Mouse (Mus musculus) lung, postnatal 36 days (tissue): ENCODE results near the gene Nemf.

Experiments
- DNase-seq: peaks from one replicate; pipeline ENCODE4 v3.0.0; 2022; ENCODE audit warnings: mixed read lengths

The Nemf gene

GRCm38 (mm10) chr12:69300391-69300790 is 56.6 kb downstream of the Nemf start:
- no peak for DNase-seq

- no peak for DNase-seq
Observed at GRCm38 (mm10) chr12:69299831-69300230, 57.1 kb downstream of the Nemf start.

DNA sequence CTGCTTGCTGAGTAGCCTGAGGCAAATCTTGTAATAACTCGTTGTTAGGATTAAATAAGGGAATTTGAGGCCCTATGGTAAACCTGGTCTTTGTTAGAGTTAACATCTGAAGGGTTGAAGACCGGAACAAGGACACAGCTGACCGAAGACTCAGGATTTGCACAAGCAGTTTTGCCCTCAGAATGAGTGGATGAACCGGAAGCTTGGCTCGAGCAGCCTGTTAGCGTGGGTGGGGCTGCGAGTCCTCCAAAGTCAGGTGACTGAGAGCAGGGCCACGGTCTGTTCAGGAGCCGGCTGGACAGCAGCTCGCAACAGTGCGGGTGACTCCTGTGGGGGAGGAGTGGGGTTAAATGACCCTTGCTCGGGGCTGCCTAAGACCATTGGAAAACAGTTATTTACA is 57.7 kb downstream of the Nemf start:
- peak; percentile 78 for DNase-seq

DNA sequence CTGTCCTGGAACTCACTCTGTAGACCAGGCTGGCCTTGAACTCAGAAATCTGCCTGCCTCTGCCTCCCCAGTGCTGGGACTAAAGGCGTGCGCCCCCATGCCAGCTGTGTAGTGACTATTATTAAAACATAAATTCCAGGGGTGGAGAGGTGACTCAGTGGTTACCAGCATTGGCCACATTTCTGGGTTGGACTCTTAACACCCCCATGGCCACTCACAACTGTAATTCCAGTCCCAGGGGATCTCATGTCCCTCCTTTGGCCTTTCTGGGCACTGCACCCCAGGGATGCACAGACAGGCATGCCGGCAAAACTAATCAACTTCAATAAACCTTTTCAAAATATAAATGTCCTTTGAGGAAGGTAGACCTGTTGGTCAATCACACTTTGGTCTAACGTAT is 58.7 kb downstream of the Nemf start:
- DNase-seq: no peak

- DNase-seq: no peak
Observed at GRCm38 (mm10) chr12:69297411-69298150, 59.4 kb downstream of the Nemf start.

DNA sequence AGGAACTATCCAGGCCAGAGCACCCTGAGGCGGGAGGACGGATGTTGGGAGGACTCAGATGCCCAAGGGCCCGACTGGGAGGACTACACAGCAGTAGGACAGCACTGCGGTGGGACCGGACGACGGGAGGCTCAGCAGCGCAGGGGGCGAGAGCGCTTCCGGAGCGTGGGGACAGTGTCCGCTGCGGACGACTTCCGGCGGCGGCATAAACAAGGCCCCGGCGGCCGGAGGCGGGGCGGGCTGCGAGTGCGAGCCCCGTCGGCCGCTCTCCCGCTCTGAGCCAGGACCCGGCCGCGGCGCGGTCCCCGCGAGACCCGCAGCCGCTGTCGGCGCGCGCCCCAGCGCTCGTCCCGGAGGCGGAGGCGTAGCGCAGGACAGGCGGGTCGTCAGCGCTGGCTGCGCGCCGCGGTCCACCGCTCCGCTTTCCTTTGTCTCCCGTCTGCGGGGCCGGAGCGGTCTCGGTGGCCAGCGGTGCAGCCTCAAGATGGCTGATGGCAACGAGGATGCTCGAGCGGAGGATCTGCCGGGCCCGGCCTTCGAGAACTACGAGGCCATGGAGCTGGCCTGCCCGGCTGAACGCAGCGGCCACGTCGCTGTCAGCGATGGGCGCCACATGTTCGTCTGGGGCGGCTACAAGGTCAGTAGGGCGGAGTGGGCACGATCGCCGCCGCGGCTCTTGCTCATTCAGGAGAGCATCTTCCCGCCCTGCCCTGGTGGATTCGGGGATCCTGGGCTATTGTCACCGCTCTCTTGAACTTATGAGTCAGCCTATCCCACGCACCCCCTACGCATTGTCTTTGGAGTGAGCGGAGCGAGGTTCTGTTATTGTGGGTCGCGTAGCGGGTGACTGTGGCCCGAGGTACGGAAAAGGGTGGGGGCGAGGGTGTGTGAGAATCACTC is 60.2 kb downstream of the Nemf start, which contains the start of gene Klhdc2:
Gene Klhdc2 (plus strand): TSS at position 171 of the 900 bp plus-strand sequence.
- peak; percentile 88 for DNase-seq

DNA sequence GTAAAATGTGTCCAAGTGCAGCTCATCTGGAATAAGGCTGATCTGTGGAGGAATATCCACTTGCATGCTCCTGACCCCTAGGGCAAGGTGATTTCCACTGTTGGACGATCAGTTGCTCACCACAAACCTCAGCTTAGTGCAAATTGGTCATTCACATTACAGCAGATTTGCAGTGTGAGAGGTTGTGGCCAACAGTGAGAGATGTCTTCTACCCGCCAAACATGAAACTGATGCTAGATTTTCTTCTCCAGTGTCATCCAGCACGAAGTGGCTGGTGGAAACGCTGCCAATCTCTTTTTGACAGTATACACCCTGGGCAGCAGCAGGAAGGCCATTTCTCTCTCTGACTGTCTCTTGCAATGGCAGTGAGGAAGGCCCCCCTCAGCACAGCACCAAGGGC is 61.3 kb downstream of the Nemf start:
- no peak for DNase-seq

DNA sequence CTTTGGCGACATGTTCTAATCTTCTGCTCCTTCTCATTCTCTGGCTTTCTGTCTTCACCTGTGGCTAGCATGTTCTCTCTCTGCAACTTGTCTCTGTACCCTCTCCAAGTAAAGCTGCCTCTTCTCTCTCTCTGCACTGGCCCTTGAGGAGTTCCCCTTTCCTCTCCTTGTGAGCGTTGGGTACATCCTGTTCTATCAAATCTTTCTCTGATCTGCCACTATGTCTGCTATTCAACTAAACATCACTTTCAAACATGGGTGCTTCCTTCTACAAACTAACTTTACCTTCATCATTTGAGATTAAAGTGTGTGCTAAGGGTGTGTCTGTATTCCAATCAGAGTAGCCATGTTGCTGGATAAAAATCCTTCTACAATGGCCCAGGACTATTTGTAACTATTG is 62.0 kb downstream of the Nemf start:
- DNase-seq: no peak

- no peak for DNase-seq
Observed at GRCm38 (mm10) chr12:69293815-69294214, 63.1 kb downstream of the Nemf start.

- no peak for DNase-seq
Observed at GRCm38 (mm10) chr12:69292401-69292800, 64.6 kb downstream of the Nemf start.

GRCm38 (mm10) chr12:69288699-69289098 is 68.3 kb downstream of the Nemf start:
- no peak for DNase-seq

- no peak for DNase-seq
Observed at GRCm38 (mm10) chr12:69287535-69287934, 69.4 kb downstream of the Nemf start.

DNA sequence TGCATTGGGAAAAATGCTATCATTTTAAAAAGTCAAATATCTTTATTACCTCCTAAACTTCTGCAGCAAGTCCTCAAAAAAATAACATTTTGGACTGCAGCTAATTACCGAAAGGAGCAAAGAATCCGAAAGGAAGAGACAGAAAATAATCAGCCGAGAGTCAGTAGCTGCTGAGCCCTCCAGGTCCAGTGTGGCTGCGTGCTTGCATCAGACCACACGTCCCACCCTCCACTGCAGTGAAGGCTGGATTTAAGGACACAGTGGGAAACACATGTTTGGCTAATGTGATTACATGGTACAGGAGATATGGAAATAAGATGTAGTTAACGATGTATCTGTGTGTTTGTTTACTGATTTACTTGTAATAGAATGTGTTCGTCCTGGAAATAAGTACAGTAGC is 73.8 kb downstream of the Nemf start:
- DNase-seq: no peak

DNA sequence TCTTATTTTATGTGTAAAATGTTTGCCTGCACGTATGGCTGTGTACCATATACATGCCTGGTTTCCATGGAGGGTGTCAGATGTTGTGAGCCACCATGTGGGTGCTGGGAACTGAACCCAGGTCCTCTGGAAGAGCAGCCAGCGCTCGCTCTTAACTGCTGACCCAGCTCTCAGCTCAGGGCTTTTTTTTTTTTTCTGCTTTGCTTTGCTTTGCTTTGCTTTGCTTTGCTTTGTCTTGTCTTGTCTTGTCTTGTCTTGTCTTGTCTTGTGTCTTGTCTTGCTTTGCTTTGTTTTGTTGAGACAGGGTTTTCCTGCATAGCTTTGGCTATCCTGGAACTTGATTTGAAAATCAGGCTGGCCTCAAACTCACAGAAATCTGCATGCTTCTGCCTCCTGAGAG is 76.0 kb downstream of the Nemf start:
- DNase-seq: no peak

- DNase-seq: no peak
Observed at GRCm38 (mm10) chr12:69279931-69280469, 77.0 kb downstream of the Nemf start.

GRCm38 (mm10) chr12:69268956-69269355 is 88.0 kb downstream of the Nemf start:
- no peak for DNase-seq

- DNase-seq: no peak
Observed at GRCm38 (mm10) chr12:69267956-69268632, 88.9 kb downstream of the Nemf start.

GRCm38 (mm10) chr12:69265031-69265430 is 91.9 kb downstream of the Nemf start:
- no peak for DNase-seq

DNA sequence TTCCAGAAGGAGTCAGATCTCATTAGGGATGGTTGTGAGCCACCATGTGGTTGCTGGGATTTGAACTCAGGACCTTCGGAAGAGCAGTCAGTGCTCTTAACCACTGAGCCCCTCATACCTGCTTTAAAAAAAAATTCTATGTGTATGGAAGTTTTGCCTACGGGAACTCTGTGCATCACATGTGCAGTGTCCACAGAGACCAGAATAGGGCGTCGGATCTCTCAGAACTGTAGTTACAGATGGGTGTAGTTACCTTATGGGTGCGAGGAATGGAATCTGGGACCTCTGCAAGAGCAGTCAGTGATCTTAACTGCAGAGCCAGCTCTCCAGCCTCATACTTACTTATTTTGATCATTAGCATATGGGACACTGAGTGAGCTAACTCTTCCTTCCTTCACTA is 94.7 kb downstream of the Nemf start:
- DNase-seq: no peak
